Mouse (Mus musculus) ES-Bruce4 (cell line): Measurements from ENCODE around the gene Rad9b.

Source experiments
- CTCF ChIP-seq: IDR thresholded peaks from one replicate; pipeline ENCODE4 v1.8.1; 2011; ENCODE audit warnings: low read depth, low read length
- EP300 ChIP-seq: IDR thresholded peaks from 2 replicates; pipeline ENCODE4 v1.6.1; 2011; ENCODE audit warnings: low read depth, low read length; ENCODE audit not compliant: insufficient read depth
- POLR2A ChIP-seq: IDR thresholded peaks from one replicate; pipeline ENCODE4 v1.8.1; 2011; ENCODE audit warnings: low read length; ENCODE audit not compliant: insufficient read depth

- no peak for TF ChIP-seq CTCF
- TF ChIP-seq EP300 = no peak
- no peak for TF ChIP-seq POLR2A
Observed at GRCm38 (mm10) chr5:122378171-122378570, 24.1 kb upstream of the Rad9b start.
